ENCODE assay signal across 22 mouse cellular contexts in the genomic region with DNA sequence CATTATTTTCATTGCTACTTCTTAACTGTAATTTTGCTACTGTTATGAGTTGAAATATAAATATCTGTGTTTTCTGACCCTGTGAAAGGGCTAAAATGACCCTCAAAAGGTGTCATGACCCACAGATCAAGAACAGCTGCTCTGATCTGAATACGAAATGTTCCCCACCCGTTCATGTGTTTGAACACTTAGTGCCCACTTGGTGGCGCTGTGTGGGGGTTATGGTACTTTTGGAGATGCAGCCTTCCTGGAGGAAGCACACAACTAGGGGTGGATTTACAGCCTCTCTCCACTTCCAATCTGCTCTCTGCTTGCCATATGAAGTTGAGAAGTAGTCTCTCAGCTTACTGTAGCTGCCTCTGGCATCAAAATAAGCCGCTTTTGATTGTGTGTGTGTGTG. TPM values are rescaled to one million over a fixed set of nuclear protein-coding genes. Genes with fewer than 3 reads are reported as not detected.
DNase-seq lines count a peak whose midpoint lies in the region; ATAC-seq and TF ChIP-seq lines count a peak whose summit lies in the region.
"Had no signal": no experiment of that assay in that cellular context is flagged by ENCODE, and none has a peak within 500 bp of the region (broad histone marks: within the 10 kb centered on the region; RNA-seq: fewer than 3 reads in every experiment).

No protein-coding gene starts in this region.

- H3K27me3 ChIP-seq in hindbrain, postnatal 0 days (ENCODE audit: insufficient read depth, low read length), result no peaks in the 10 kb centered on the region
- H3K27me3 ChIP-seq in hindbrain, embryonic 14.5 days (ENCODE audit: control insufficient read depth, insufficient read depth, low read length), result no peaks in the 10 kb centered on the region
- no peaks in the 10 kb centered on the region for H3K27me3 ChIP-seq in midbrain, postnatal 0 days (ENCODE audit: insufficient read depth, low read length)
- no peaks in the 10 kb centered on the region for H3K27me3 ChIP-seq in midbrain, embryonic 15.5 days (replicated peaks)
- no peaks in the 10 kb centered on the region for H3K27me3 ChIP-seq in splenic B cell, adult 2 months (ENCODE audit: control insufficient read depth, insufficient read depth, low read length, poor library complexity, severe bottlenecking)
- H3K27me3 ChIP-seq: lung, embryonic 15.5 days; neural tube, embryonic 13.5 days; stomach, embryonic 15.5 days had no signal

- H3K27ac ChIP-seq in hindbrain, postnatal 0 days, result no peak overlapping the region
- H3K27ac ChIP-seq in hindbrain, embryonic 14.5 days, result no peak overlapping the region
- H3K27ac ChIP-seq in midbrain, postnatal 0 days (ENCODE audit: low read depth, low read length), result no peak overlapping the region
- H3K27ac ChIP-seq in midbrain, embryonic 15.5 days, result no peak overlapping the region
- H3K27ac ChIP-seq: hindbrain, embryonic 10.5 days; lung, embryonic 15.5 days; macrophage; neural tube, embryonic 13.5 days; stomach, embryonic 15.5 days had no signal

- TF ChIP-seq CTCF in hindbrain, postnatal 0 days (IDR thresholded peaks at IDR 0.05; ENCODE audit: low read depth), result 0 out of 2 replicates have a peak, but pooled peaks have one; percentile 16
- peak; percentile 14 for TF ChIP-seq CTCF in midbrain, postnatal 0 days (IDR thresholded peaks at IDR 0.05)

- H3K36me3 ChIP-seq in hindbrain, postnatal 0 days (ENCODE audit: insufficient read depth, low read length), result no peaks in the 10 kb centered on the region
- H3K36me3 ChIP-seq in hindbrain, embryonic 14.5 days (replicated peaks; ENCODE audit: control insufficient read depth, insufficient read depth), result no peaks in the 10 kb centered on the region
- no peaks in the 10 kb centered on the region for H3K36me3 ChIP-seq in midbrain, postnatal 0 days (ENCODE audit: insufficient read depth, low read length)
- no peaks in the 10 kb centered on the region for H3K36me3 ChIP-seq in midbrain, embryonic 15.5 days (replicated peaks)
- H3K36me3 ChIP-seq in splenic B cell, adult 2 months (ENCODE audit: control insufficient read depth, insufficient read depth, low read length, poor library complexity, severe bottlenecking), result peaks cover 16% of the 10 kb centered on the region
- H3K36me3 ChIP-seq: hindbrain, embryonic 10.5 days; lung, embryonic 15.5 days; neural tube, embryonic 13.5 days; stomach, embryonic 15.5 days had no signal

- 93% methylated on average over 4 of the region's 4 CpGs for WGBS in hindbrain, postnatal 0 days
- 99% methylated on average over 4 of the region's 4 CpGs for WGBS in hindbrain, embryonic 14.5 days
- WGBS in midbrain, postnatal 0 days, result 92% methylated on average over 4 of the region's 4 CpGs
- WGBS in midbrain, embryonic 15.5 days, result 94% methylated on average over 4 of the region's 4 CpGs

- no peak for DNase-seq in hindbrain, postnatal 0 days (ENCODE audit: low spot score)
- no peak for DNase-seq in hindbrain, embryonic 14.5 days (ENCODE audit: low spot score)
- DNase-seq in midbrain, postnatal 0 days (ENCODE audit: low spot score), result no peak
- peak; percentile 67 for DNase-seq in R1 (ENCODE audit: low read depth, low spot score)
- peak; percentile 47 for DNase-seq in splenic B cell, adult 2 months (ENCODE audit: low read depth, low spot score)
- DNase-seq: adrenal gland, adult 2 months; cerebellum, adult 9-11 months; gastrocnemius, postnatal 25 days; kidney, postnatal 10 days; left cerebral cortex, postnatal 4 days had no signal

- H3K4me1 ChIP-seq in hindbrain, postnatal 0 days (ENCODE audit: insufficient read depth, low read length), result no peaks in the 10 kb centered on the region
- H3K4me1 ChIP-seq in hindbrain, embryonic 14.5 days (replicated peaks; ENCODE audit: control insufficient read depth, insufficient read depth, low read length), result no peaks in the 10 kb centered on the region
- no peaks in the 10 kb centered on the region for H3K4me1 ChIP-seq in midbrain, postnatal 0 days (ENCODE audit: insufficient read depth, low read length)
- no peaks in the 10 kb centered on the region for H3K4me1 ChIP-seq in midbrain, embryonic 15.5 days
- H3K4me1 ChIP-seq: hindbrain, embryonic 10.5 days; lung, embryonic 15.5 days; neural tube, embryonic 13.5 days; stomach, embryonic 15.5 days had no signal

- H3K4me3 ChIP-seq in hindbrain, postnatal 0 days (ENCODE audit: low read length), result no peak overlapping the region
- no peak overlapping the region for H3K4me3 ChIP-seq in hindbrain, embryonic 14.5 days (replicated peaks; ENCODE audit: low read length)
- H3K4me3 ChIP-seq in midbrain, postnatal 0 days (ENCODE audit: low read depth, low read length), result no peak overlapping the region
- no peak overlapping the region for H3K4me3 ChIP-seq in midbrain, embryonic 15.5 days
- H3K4me3 ChIP-seq: erythroblast, embryonic 14.5 days; hindbrain, embryonic 10.5 days; lung, embryonic 15.5 days; neural tube, embryonic 13.5 days; stomach, embryonic 15.5 days had no signal

- no peak overlapping the region for H3K4me2 ChIP-seq in hindbrain, postnatal 0 days (ENCODE audit: low read depth, low read length)
- no peak overlapping the region for H3K4me2 ChIP-seq in hindbrain, embryonic 14.5 days (replicated peaks)
- no peak overlapping the region for H3K4me2 ChIP-seq in midbrain, postnatal 0 days (ENCODE audit: low read depth, low read length, poor library complexity, severe bottlenecking)
- no peak overlapping the region for H3K4me2 ChIP-seq in midbrain, embryonic 15.5 days
- H3K4me2 ChIP-seq: lung, embryonic 15.5 days; midbrain, embryonic 11.5 days; neural tube, embryonic 13.5 days; stomach, embryonic 15.5 days had no signal

- H3K9me3 ChIP-seq in hindbrain, postnatal 0 days (ENCODE audit: low read length), result no peaks in the 10 kb centered on the region
- H3K9me3 ChIP-seq in hindbrain, embryonic 14.5 days (ENCODE audit: control insufficient read depth, low read length), result no peaks in the 10 kb centered on the region
- no peaks in the 10 kb centered on the region for H3K9me3 ChIP-seq in midbrain, postnatal 0 days (ENCODE audit: low read length)
- H3K9me3 ChIP-seq in midbrain, embryonic 15.5 days, result no peaks in the 10 kb centered on the region
- H3K9me3 ChIP-seq: G1E; hindbrain, embryonic 10.5 days; lung, embryonic 15.5 days; neural tube, embryonic 13.5 days; stomach, embryonic 15.5 days had no signal

- H3K9ac ChIP-seq in hindbrain, postnatal 0 days (replicated peaks; ENCODE audit: low read length), result no peak overlapping the region
- H3K9ac ChIP-seq in hindbrain, embryonic 14.5 days, result no peak overlapping the region
- H3K9ac ChIP-seq in midbrain, postnatal 0 days (replicated peaks; ENCODE audit: low read length, poor library complexity, severe bottlenecking), result no peak overlapping the region
- H3K9ac ChIP-seq in midbrain, embryonic 15.5 days, result no peak overlapping the region
- H3K9ac ChIP-seq: lung, embryonic 15.5 days; neural tube, embryonic 13.5 days; stomach, embryonic 15.5 days had no signal

- no peak for ATAC-seq in hindbrain, postnatal 0 days
- no peak for ATAC-seq in hindbrain, embryonic 14.5 days (ENCODE audit: low FRiP score)
- no peak for ATAC-seq in midbrain, postnatal 0 days (ENCODE audit: low FRiP score)
- no peak for ATAC-seq in midbrain, embryonic 15.5 days (replicated peaks)
- no peak for ATAC-seq in erythroblast, adult 5-6 weeks (replicated peaks; ENCODE audit: low FRiP score, poor library complexity, severe bottlenecking)
- ATAC-seq in megakaryocyte-erythroid progenitor cell, adult 5-6 weeks (replicated peaks; ENCODE audit: low FRiP score, low TSS enrichment, poor library complexity, severe bottlenecking), result no peak
- ATAC-seq: forebrain, embryonic 14.5 days had no signal

RNA-seq across cellular contexts. Expression of a gene that starts 13.8 kb away (rescaled TPM):
- 2.0 TPM in 1 of 2 replicates, not detected in the other for total RNA-seq in hindbrain, postnatal 0 days (2014; rRNA removed)
- 0.93 and 1.2 TPM in 2 replicates for polyA plus RNA-seq in hindbrain, postnatal 0 days (2015; fragmentation: Nextera tagmentation; extraction: Ambion mirVana)
- polyA plus RNA-seq in hindbrain, embryonic 14.5 days (2014; fragmentation: Nextera tagmentation; extraction: Ambion mirVana), result 0.72 and 0.98 TPM in 2 replicates
- 0.33 and 1.2 TPM in 2 replicates for total RNA-seq in midbrain, postnatal 0 days (2014; rRNA removed)
- 0.63 and 0.92 TPM in 2 replicates for polyA plus RNA-seq in midbrain, postnatal 0 days (2015; fragmentation: Nextera tagmentation; extraction: Ambion mirVana)
- polyA plus RNA-seq in midbrain, embryonic 15.5 days (2015; fragmentation: Nextera tagmentation; extraction: Ambion mirVana), result 0.54 and 0.59 TPM in 2 replicates
- 1.5 and 2.5 TPM in 2 replicates for total RNA-seq in erythroblast, adult 5-6 weeks (2015; ENCODE audit: low replicate concordance)
- total RNA-seq in erythroblast, adult 5-6 weeks (2017; ENCODE audit: low replicate concordance), result 1.1 and 5.2 TPM in 2 replicates
- total RNA-seq in megakaryocyte-erythroid progenitor cell, adult 5-6 weeks (2014; fragmentation: Nextera tagmentation), result 0.70 and 3.1 TPM in 2 replicates
- total RNA-seq in megakaryocyte-erythroid progenitor cell, adult 5-6 weeks (2017), result 1.6 TPM in 1 of 2 replicates, not detected in the other

RNA-seq across cellular contexts. Expression of a gene that starts 18.9 kb away (rescaled TPM):
- 18.4 and 34.8 TPM in 2 replicates for total RNA-seq in hindbrain, postnatal 0 days (2014; rRNA removed)
- polyA plus RNA-seq in hindbrain, postnatal 0 days (2015; fragmentation: Nextera tagmentation; extraction: Ambion mirVana), result 49.6 and 50.8 TPM in 2 replicates
- 31.0 and 37.0 TPM in 2 replicates for polyA plus RNA-seq in hindbrain, embryonic 14.5 days (2014; fragmentation: Nextera tagmentation; extraction: Ambion mirVana)
- total RNA-seq in midbrain, postnatal 0 days (2014; rRNA removed), result 25.8 and 32.7 TPM in 2 replicates
- 39.8 and 44.5 TPM in 2 replicates for polyA plus RNA-seq in midbrain, postnatal 0 days (2015; fragmentation: Nextera tagmentation; extraction: Ambion mirVana)
- 25.1 and 29.3 TPM in 2 replicates for polyA plus RNA-seq in midbrain, embryonic 15.5 days (2015; fragmentation: Nextera tagmentation; extraction: Ambion mirVana)
- total RNA-seq in erythroblast, adult 5-6 weeks (2015; ENCODE audit: low replicate concordance), result 13.1 and 22.8 TPM in 2 replicates
- total RNA-seq in erythroblast, adult 5-6 weeks (2017; ENCODE audit: low replicate concordance), result 8.2 and 8.9 TPM in 2 replicates
- 6.7 and 25.3 TPM in 2 replicates for total RNA-seq in megakaryocyte-erythroid progenitor cell, adult 5-6 weeks (2014; fragmentation: Nextera tagmentation)
- 11.8 and 16.6 TPM in 2 replicates for total RNA-seq in megakaryocyte-erythroid progenitor cell, adult 5-6 weeks (2017)

RNA-seq across cellular contexts. Expression of a gene that starts 47.4 kb away (rescaled TPM):
- 44.1 and 54.4 TPM in 2 replicates for total RNA-seq in hindbrain, postnatal 0 days (2014; rRNA removed)
- polyA plus RNA-seq in hindbrain, postnatal 0 days (2015; fragmentation: Nextera tagmentation; extraction: Ambion mirVana), result 50.0 and 50.7 TPM in 2 replicates
- 33.3 and 33.5 TPM in 2 replicates for polyA plus RNA-seq in hindbrain, embryonic 14.5 days (2014; fragmentation: Nextera tagmentation; extraction: Ambion mirVana)
- 19.4 and 29.7 TPM in 2 replicates for total RNA-seq in midbrain, postnatal 0 days (2014; rRNA removed)
- 34.8 and 36.5 TPM in 2 replicates for polyA plus RNA-seq in midbrain, postnatal 0 days (2015; fragmentation: Nextera tagmentation; extraction: Ambion mirVana)
- polyA plus RNA-seq in midbrain, embryonic 15.5 days (2015; fragmentation: Nextera tagmentation; extraction: Ambion mirVana), result 21.2 and 22.8 TPM in 2 replicates
- total RNA-seq in erythroblast, adult 5-6 weeks (2015; ENCODE audit: low replicate concordance), result 18.3 and 22.2 TPM in 2 replicates
- total RNA-seq in erythroblast, adult 5-6 weeks (2017; ENCODE audit: low replicate concordance), result 6.4 and 13.3 TPM in 2 replicates
- 34.5 and 36.1 TPM in 2 replicates for total RNA-seq in megakaryocyte-erythroid progenitor cell, adult 5-6 weeks (2014; fragmentation: Nextera tagmentation)
- 18.7 and 18.9 TPM in 2 replicates for total RNA-seq in megakaryocyte-erythroid progenitor cell, adult 5-6 weeks (2017)

Comparison
In these comparisons a context has a peak if more than half of its experiments do, and no peak if none do; other contexts are left out.
1. DNase-seq: peak in R1 (single experiment) and splenic B cell, adult 2 months (single experiment); none in hindbrain, postnatal 0 days (single experiment), hindbrain, embryonic 14.5 days (single experiment) and midbrain, postnatal 0 days (single experiment).